Mouse (Mus musculus) stomach, adult 2 months (tissue): Measurements from ENCODE around the gene Stx16. TPM values are rescaled to one million over a fixed set of nuclear protein-coding genes. Genes with fewer than 3 reads are reported as not detected.

Source experiments
- polyA plus RNA-seq: library from polyadenylated mRNA; depleted of rRNA; stranded (reverse); fragments of >200 nt; gene quantifications from 2 replicates; pipeline ENCODE4 v1.2.3, GENCODE M21; 2012; rRNA removed

The Stx16 gene
- polyA plus RNA-seq: 7.3 and 9.4 TPM in 2 replicates

DNA sequence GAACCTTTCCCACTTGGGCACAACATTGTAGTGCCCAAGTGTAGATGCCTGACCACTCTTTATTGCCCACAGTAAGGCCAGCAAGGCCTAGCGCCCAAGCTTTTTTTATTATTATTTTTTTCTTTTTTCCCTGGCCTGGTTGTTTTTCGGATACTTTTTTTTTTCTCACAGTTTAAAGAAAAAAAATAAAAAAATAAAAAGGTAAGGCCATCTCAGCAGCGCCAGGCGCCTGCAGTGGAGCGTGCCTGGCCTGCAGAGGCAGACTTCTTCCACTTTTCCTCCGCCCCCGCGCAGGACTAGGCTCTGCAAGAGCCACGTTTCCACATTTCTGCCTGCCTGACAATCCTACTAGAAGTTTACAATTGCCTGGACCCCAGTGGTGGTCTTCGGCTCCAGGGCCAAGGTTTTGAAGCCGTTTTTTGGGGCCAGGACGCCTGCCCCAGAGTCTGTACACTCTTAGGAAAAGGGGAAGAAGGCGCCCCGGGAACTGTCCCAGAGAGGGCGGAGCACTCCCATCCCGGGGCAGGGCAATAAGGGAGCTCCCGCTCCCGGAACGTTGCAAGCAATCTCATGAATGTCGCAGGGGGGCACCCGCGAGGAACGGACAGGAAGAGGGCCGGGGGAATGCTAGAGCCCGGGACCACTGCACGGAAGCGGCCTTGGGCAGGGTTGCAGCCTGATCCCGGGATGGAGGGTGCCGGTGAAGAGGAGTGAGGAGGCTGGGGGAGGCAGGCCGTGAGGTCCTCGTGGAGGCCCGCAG is at the start of gene Stx16:
Stx16 (plus strand) TSS at position 636 of the 760 bp plus-strand sequence.

DNA sequence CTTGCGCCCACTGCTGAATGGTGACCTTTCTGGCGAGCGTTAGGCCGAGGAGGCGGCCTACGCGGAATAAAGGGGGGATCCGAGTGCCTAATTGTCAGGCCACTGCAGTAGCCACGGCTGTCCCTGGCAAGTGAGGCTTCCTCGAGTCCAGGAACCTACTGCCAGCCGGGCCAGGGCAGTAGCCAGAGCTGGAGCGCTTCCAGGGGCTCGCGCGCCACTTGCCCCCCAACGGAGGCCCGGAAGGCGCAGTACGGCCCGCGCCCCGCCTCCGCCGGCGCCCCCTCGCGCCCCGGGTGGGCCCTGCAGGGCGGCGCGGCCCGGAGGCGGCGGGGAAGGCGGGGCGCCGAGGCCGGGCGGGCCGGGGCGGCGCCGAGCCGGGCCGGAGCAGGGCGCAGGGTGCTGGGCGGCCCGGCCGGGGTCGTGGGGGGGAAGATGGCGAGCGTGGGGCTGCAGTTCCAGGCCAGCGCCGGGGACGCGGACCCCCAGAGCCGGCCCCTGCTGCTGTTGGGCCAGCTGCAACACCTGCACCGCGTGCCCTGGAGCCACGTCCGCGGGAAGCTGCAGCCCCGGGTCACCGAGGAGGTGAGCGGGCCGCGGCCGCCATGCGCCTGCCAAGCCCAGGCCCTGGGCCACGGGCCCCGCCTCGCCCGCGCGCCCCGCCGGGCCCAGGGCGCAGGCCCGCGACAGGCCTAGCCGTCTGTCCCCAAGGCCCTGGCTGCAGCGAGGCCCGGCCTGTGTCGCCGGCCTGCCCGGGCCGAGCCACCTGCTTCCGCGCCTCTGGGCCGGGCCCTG is 34.1 kb downstream of the Stx16 start, which contains the start of gene Npepl1:
Npepl1 (plus strand) TSS at position 359 of the 792 bp plus-strand sequence.

Other genes with a start within 250 kb of the Stx16 start
- 56.0 and 64.0 TPM in 2 replicates for gene Npepl1, start 34.0 kb downstream of the Stx16 start, polyA plus RNA-seq
- 343 and 378 TPM in 2 replicates for gene Gnas, start 208.0 kb downstream of the Stx16 start, polyA plus RNA-seq